Mouse (Mus musculus) urinary bladder, postnatal 25 days (tissue): ENCODE data around the gene Gm45902.

Source experiments
- DNase-seq: peaks from one replicate; pipeline ENCODE4 v3.0.0; 2022; ENCODE audit warnings: low spot score

Gm45902 gene

GRCm38 (mm10) chr2:3512552-3513454 is at the start of gene Gm45902, which contains the start of the genes Hspa14 and Cdnf:
Gene Gm45902, minus strand, starts transcription at chr2:3512790.
Gene Hspa14, minus strand, starts transcription at chr2:3512814.
Gene Cdnf, plus strand, starts transcription at chr2:3513030.
- peak; percentile 88 for DNase-seq

GRCm38 (mm10) chr2:3546588-3546987 is 34.0 kb upstream of the Gm45902 start:
- DNase-seq, result peak; percentile 52

DNA sequence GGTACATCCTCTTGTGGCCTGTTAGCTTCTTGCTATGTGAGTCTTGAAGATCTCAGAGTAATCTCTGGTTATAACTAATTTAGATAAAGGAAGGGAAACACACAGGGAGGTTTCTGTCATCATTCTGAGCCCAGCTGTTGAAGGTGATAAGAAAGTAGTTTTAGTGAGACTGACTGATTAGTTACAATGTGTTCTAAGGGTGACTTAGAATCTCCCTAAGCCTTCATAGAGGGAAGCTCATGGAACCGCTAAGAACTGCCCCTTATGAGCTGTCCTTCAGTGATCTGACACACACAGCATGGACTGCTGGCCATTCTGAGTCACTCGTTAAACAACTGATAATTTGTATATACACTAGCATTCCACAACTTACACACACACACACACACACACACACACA is 33.5 kb upstream of the Gm45902 start:
- no peak for DNase-seq

DNA sequence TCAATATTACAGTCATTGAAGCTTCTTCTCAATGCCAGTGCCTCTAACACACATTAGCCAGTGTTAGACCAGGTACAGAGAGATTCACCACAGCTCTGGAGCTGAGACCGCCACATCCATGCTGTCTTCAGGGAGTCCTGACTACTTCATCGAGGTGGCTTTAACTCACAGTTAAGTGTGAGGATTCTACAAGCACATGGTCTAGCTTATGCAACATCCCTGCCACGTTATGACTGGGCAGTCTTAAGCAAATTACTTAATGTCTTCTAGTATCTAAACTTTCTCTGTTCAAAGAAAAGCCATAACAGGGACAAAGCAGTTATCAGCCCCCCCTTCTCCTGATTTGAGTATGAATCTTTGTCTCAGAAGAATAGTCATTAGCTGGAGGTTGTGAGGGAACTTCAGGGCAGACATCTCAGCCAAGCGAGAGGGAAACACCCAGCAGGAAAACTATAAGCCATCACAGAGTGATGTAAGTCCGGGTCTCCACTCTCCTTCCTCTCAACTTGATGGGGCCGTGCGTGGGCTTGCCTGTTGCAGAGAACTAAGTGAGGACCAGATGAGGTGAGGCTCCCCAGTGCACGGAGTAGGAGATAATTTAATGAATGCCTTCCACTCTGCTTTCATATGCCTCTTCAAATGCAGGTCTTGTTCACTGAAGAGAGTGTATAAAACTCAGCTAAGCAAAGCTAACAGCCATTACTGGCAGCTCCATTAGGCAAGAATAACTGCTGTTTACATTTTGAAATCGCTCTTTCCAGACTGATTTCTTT is 28.9 kb upstream of the Gm45902 start:
- no peak for DNase-seq

DNA sequence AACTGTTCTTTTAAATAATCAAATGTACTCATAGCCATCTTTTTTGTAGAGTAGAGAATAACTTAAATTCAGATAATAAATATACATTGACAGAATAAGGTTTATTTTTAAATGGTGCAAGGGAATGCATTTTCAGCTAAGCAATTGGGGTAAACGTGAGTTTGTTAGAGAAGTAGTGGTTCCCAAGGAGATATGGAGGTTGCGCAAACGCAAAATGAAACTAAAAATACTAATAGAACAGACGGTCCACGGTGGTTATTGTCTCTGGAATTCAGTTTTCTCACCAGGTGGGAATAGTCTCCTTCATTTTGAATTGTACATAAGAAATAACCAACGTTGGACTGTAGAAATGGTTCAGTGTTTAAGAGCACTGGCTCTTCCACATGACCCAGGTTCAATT is 13.7 kb upstream of the Gm45902 start:
- no peak for DNase-seq

DNA sequence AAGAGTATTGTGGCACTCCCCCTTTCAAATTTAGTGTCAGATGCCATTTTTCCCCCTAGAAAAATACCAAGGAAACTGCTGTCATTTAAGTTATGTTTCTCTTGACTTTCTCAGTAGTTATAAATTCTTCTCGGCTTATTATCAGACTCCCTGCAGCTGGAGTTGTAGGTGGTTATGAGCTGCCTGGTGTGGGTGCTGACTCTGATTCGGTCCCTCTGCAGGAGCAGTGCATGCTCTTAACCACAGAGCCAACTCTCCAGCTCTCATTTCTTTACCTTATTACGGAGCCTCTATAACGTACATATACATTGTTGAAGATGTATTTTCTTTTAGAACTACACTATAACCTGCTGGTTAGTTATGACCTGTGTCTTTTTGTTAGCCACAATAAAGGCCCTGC is 10.0 kb upstream of the Gm45902 start:
- DNase-seq, result no peak

DNA sequence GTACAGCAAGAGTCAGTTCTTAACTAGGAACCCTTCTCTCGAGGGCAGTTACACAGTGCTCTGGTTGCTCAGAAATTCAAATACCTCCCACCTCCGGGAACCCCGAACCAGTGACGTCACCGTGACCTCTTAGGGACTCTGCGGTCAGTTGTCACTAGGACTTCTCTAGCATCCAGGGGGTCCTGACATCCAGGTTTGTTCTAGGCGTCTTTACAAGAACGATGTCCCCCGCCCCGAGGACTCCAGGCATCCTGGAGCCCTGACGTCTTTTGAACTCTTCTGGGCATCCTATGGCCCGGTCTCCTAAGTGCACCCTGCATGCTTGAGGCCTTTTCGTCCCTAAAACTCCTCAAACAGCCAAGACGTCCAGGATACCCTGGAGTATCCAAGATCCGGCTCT is 514 bp downstream of the Gm45902 start:
- DNase-seq, result peak; percentile 12

GRCm38 (mm10) chr2:3500886-3501285 is 11.7 kb downstream of the Gm45902 start:
- DNase-seq, result no peak

DNA sequence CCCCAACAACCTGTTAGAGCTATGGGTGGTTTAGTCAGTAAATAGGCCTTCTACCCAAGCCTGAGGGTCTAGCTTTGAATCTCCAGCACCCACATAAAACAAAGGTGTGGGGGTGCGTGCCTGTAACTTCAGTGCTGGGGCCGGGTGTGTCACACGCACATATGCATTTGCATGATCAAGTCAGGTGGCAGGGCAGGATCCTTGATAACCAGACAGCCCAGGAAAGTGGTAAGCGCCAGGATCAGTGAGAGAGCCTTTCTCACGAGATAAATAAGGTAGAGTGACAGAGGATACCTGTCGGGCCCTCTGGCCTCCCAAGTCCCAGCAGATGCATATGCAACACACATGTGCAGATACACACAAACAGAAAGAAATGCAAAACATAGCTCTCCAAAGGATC is 13.0 kb downstream of the Gm45902 start:
- no peak for DNase-seq

DNA sequence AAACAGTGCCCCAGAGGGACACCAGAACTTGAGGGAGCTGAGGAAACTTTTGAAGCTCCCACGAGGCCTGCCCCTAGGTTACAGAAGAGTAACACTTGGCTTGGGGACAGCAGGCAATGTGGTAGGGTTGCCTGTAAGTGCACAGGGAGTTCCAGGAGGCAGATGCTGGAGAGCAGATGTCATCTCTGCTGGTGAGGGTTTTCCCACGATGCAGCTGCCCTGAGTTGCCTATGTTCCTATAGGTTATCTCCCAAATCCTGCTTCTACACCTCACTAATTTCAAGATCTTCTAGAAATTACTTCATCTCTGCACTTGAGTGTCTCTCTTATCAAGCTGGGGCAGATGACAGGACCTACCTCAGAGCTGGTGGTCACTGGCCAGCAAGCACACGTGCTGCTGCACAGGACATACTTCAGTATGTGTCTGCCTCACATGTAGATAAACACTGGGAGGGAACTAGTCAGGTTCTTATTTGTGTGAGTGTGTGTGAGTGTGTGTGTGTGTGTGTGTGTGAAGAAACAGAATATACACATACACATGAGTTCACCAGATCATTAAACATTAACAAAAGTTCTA is 18.7 kb downstream of the Gm45902 start:
- no peak for DNase-seq

DNA sequence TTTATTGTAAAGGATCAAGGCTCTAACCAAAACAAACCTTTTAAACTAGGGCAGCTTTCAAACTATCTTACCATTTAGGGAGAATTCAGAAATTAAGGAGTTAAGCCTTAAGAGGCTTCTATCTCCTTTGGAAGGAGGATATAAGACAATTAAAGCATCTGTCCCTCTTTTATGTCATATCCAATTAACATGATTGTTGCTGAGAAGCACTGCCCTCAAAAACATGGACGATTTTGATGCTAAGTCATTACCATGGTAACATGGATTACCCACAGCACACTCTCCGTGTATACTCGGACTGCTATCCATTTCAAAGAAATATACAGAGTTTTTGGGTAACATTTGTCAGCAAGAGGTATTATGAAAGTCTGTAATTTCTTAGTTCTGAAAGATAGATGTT is 22.8 kb downstream of the Gm45902 start:
- DNase-seq, result no peak

GRCm38 (mm10) chr2:3480239-3480638 is 32.4 kb downstream of the Gm45902 start:
- DNase-seq, result no peak

DNA sequence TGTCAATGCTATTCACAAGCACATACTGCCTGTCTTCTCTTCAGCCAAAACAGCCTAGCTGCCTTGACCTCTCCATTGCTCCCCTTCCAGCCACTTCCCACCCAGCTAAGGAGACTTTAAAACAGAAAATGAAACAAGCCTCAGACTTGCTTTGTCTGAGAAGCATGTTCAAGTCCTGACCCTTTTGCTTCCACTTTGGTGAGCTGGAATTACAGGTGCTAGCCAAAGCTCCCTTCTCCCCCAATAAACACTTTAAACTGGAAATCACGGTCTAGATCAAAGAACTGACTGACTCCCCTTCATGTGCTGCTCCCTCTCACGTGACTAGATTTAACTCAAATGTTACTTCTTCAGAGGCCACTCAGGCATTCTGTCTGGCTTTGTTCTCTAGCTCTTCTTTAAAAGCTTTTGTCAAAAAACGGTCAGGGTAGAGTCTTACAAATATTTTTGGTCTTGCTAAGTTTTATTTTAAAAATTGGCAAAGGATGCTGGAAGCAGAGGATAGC is 36.8 kb downstream of the Gm45902 start:
- DNase-seq, result no peak

DNA sequence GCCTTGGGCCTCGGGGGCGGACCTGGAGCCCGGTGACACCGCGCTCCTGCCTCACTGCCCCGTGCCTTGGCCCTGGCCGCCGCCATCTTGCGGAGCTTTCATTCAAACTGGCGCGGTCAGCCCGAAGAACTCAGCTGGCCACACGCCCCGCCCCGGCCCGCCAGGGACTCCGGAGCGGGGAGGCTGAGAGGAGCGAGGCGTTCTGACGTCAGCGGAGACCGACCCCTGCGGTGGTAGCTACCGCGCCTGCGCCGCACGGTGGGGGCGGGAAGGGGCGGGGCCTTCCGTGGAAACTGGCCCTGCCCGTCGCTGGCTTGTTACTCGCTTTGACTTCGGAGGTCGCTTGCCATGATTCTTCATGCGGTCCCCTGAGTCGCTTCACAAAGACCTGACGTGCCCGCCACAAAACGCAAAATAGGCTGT is 37.7 kb downstream of the Gm45902 start, which contains the start of gene Suv39h2:
Suv39h2 (minus strand) TSS at position 171 of the 423 bp plus-strand sequence.
- peak; percentile 98 for DNase-seq

DNA sequence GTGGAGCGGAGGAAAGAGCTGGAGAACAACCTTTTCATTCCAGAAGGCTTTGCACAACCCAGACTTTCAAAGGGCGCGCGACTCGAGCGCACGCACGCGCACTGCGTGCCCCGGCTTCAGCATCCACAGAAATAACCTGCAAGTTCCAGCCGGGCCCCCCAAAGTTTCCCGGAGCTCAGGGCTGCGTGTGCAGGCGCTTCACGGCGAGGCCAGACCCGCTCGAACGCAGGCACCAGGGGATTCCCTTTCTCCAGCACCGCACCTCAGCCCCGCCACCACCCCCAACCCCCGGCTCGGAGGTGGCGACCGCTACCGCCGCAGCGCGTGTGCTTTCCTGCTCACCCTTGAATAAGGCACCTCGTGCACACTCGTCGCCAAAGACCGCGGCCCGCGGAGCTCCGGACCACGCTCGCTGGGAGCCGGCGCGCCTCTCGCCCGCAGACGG is 38.2 kb downstream of the Gm45902 start:
- DNase-seq, result peak; percentile 53

DNA sequence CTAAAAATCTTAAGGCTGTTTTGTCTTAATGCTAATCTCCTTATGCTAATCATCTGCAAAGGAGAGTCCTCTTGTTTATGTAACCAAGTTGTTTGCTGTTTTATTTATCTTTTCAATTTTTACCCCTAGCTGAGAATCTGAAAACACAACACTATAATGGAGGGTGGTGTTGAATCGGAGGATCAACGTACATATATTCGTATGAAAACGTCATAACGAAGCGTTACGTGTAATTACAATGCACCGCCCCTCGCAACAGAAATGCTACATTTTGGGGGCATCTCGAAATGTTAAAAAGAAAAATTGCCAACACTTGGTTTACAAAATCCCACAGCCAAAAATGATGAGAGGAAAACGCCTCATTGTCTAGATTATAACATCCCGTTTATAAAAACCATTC is 38.7 kb downstream of the Gm45902 start:
- no peak for DNase-seq

GRCm38 (mm10) chr2:3456590-3456989 is 56.0 kb downstream of the Gm45902 start:
- DNase-seq, result no peak
